Mouse (Mus musculus) ES-E14 (cell line): ENCODE measurements around the gene Cacna1e. TPM values are rescaled to one million over a fixed set of nuclear protein-coding genes. Genes with fewer than 3 reads are reported as not detected.

Experiments
- DNase-seq: peaks from one replicate; pipeline ENCODE4 v3.0.0-alpha.2; 2013; ENCODE audit warnings: low read depth, low spot score
- H3K27ac ChIP-seq: 2 replicates; pipeline ENCODE4 v1.5.1; 2012; ENCODE audit warnings: low read depth, mild to moderate bottlenecking, low read length, moderate library complexity, mixed read lengths; ENCODE audit not compliant: poor library complexity, insufficient read depth, severe bottlenecking
- H3K36me3 ChIP-seq: 2 replicates; pipeline ENCODE4 v1.6.1; 2012; ENCODE audit warnings: mild to moderate bottlenecking, low read length, moderate library complexity, mixed read lengths; ENCODE audit not compliant: control insufficient read depth, poor library complexity, insufficient read depth, severe bottlenecking
- H3K4me1 ChIP-seq, 2 experiments: fragments of 150-350 bp in 1 of 2; sonication (generic) in 1 of 2; 2 replicates each; pipeline ENCODE4 v1.6.1; 2012; ENCODE audit warnings: low read length in 2 of 2, mild to moderate bottlenecking in 1 of 2, mixed read lengths in 1 of 2; ENCODE audit not compliant: control insufficient read depth in 2 of 2, insufficient read depth in 2 of 2, poor library complexity in 1 of 2
- H3K4me3 ChIP-seq, 2 experiments: fragments of 150-350 bp in 1 of 2; sonication (generic) in 1 of 2; 2 replicates each; pipeline ENCODE4 v1.5.1; 2012; ENCODE audit warnings: low read length in 2 of 2, low read depth in 1 of 2, mild to moderate bottlenecking in 1 of 2, mixed read lengths in 1 of 2; ENCODE audit not compliant: insufficient read depth in 1 of 2, poor library complexity in 1 of 2, severe bottlenecking in 1 of 2
- H3K9ac ChIP-seq: 2 replicates; pipeline ENCODE4 v1.6.1; 2012; ENCODE audit warnings: low read depth, mild to moderate bottlenecking, low read length, mixed read lengths; ENCODE audit not compliant: poor library complexity, insufficient read depth, severe bottlenecking
- H3K9me3 ChIP-seq: fragments of 150-350 bp; sonication (generic); 2 replicates; pipeline ENCODE4 v1.6.1; 2012; ENCODE audit warnings: low read depth, mild to moderate bottlenecking, low read length; ENCODE audit not compliant: control insufficient read depth, insufficient read depth
- CHD2 ChIP-seq: IDR thresholded peaks from 2 replicates; pipeline ENCODE4 v1.6.1; 2014; ENCODE audit warnings: mild to moderate bottlenecking, low read depth, low read length, inconsistent platforms
- HCFC1 ChIP-seq: IDR thresholded peaks from 2 replicates; pipeline ENCODE4 v1.6.1; 2012; ENCODE audit warnings: low read length, inconsistent platforms, borderline replicate concordance; ENCODE audit not compliant: insufficient read depth
- MAFK ChIP-seq: IDR thresholded peaks from 2 replicates; pipeline ENCODE4 v1.6.1; 2014; ENCODE audit warnings: mild to moderate bottlenecking, low read depth, low read length, inconsistent platforms; ENCODE audit not compliant: insufficient read depth
- ZC3H11A ChIP-seq: IDR thresholded peaks from 2 replicates; pipeline ENCODE4 v1.6.1; 2012; ENCODE audit warnings: low read depth, mild to moderate bottlenecking, inconsistent platforms, low read length, borderline replicate concordance
- ZNF384 ChIP-seq: IDR thresholded peaks from 2 replicates; pipeline ENCODE4 v1.6.1; 2012; ENCODE audit warnings: low read depth, low read length, inconsistent platforms
- in situ Hi-C, 2 experiments: fragments of 600-800 bp; cut with MboI; formaldehyde crosslinking; loops; one replicate each; pipeline ENCODE4 v1.15.1; 2025; ENCODE audit warnings: low sequenced_read_pairs in 2 of 2, inconsistent platforms in 1 of 2; ENCODE audit not compliant: unreplicated experiment in 2 of 2
- total RNA-seq: library from RNA; depleted of rRNA; stranded (reverse); fragments of 300-350 nt; gene quantifications from 2 replicates; pipeline ENCODE4 v1.2.3, GENCODE M21; 2012

The Cacna1e gene
- total RNA-seq, 1 experiment, result 0.31 TPM

- Histone ChIP-seq H3K4me1 (no peaks in the 10 kb centered on the region), H3K9me3 (no peaks in the 10 kb centered on the region), H3K9ac (no peak overlapping the region), H3K4me3 (no peak overlapping the region), H3K36me3 (no peaks in the 10 kb centered on the region), H3K27ac (no peak overlapping the region)
- TF ChIP-seq ZC3H11A (no peak), HCFC1 (no peak), MAFK (no peak), CHD2 (no peak), ZNF384 (no peak)
- in situ Hi-C loops, result no loop called here
- DNase-seq, result no peak
Observed at GRCm38 (mm10) chr1:154805742-154806141, 78.6 kb downstream of the Cacna1e start.

DNA sequence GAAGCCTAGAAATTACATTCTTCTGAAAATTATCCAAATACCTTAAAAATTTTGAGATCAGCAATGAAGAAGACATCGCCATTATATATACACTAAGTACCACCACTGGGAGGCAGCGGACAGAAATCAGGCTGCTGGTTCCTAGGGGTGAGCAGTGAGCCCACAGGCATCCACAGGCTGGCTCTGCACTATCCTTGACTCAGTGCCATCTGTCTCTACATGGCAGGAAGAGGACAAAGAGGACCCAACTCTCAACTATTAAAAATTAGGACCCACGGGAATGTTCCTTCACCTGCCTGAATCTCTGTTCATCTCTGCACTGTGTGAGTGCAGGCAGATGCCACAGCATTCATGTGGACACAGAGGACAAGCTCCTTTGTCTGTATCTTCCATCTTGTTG is 79.3 kb downstream of the Cacna1e start:
- H3K4me3 ChIP-seq, result no peak overlapping the region
- no peaks in the 10 kb centered on the region for H3K36me3 ChIP-seq
- H3K9me3 ChIP-seq, result no peaks in the 10 kb centered on the region
- H3K9ac ChIP-seq, result no peak overlapping the region
- no peaks in the 10 kb centered on the region for H3K4me1 ChIP-seq
- no peak for TF ChIP-seq ZNF384
- TF ChIP-seq CHD2, result no peak
- TF ChIP-seq HCFC1, result no peak
- TF ChIP-seq ZC3H11A, result no peak
- TF ChIP-seq MAFK, result no peak
- H3K27ac ChIP-seq, result no peak overlapping the region
- DNase-seq, result no peak
- in situ Hi-C loops, result no loop called here

DNA sequence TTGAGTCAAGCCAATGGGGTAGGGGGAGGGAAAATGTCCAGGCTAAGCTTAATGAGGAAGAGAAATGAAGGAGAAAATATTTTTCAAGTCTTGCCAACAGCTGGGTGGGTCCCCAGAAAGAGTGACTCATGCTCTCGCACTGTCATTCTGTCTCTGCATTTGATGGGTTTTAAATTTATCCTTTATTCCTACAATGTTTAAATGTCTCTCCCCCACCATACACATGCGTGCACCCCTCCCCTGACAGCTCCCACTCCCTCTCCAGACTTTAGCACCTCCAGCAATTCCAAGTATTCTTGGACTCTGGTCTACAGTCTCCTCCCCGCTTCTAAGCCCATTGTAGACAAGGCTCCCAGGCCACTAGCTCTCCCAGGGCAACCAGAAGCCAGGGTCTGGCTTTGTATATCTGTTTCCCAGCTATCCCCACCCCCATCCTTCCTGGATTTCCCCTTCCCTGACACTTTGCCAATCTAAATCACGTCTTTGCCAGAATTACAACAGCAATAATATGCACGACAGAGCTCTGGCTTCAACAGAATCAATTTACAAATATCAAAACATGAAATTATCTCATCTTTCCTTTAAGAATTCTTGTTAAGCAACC is 81.9 kb downstream of the Cacna1e start:
- Histone ChIP-seq H3K36me3 (no peaks in the 10 kb centered on the region), H3K9ac (no peak overlapping the region), H3K4me1 (no peaks in the 10 kb centered on the region), H3K9me3 (no peaks in the 10 kb centered on the region), H3K4me3 (no peak overlapping the region), H3K27ac (no peak overlapping the region)
- in situ Hi-C loops, result no loop called here
- TF ChIP-seq ZNF384 (no peak), ZC3H11A (no peak), CHD2 (no peak), MAFK (no peak), HCFC1 (no peak)
- no peak for DNase-seq

- no peak overlapping the region for H3K27ac ChIP-seq
- in situ Hi-C loops, result loop anchor here in 1 of 2 experiments (25.0 kb wide), 1 partner anchor 413 kb away; no protein-coding TSS in a partner anchor
- peak overlapping the region; percentile 49; the same call in 1 of the 2 replicates for H3K9ac ChIP-seq
- H3K36me3 ChIP-seq, result no peaks in the 10 kb centered on the region
- no peaks in the 10 kb centered on the region for H3K4me1 ChIP-seq
- TF ChIP-seq CHD2 (no peak), ZC3H11A (no peak), MAFK (no peak), ZNF384 (no peak), HCFC1 (no peak)
- no peaks in the 10 kb centered on the region for H3K9me3 ChIP-seq
- no peak for DNase-seq
- H3K4me3 ChIP-seq, result peak overlapping the region; percentile 11 to 54; a peak in 2 of 4 replicates
Observed at GRCm38 (mm10) chr1:154799257-154799656, 85.0 kb downstream of the Cacna1e start.

GRCm38 (mm10) chr1:154798771-154799170 is 85.5 kb downstream of the Cacna1e start:
- Histone ChIP-seq H3K9ac (no peak overlapping the region), H3K4me1 (no peaks in the 10 kb centered on the region), H3K9me3 (no peaks in the 10 kb centered on the region), H3K27ac (no peak overlapping the region), H3K4me3 (no peak overlapping the region; a peak in 1 of 4 replicates), H3K36me3 (no peaks in the 10 kb centered on the region)
- in situ Hi-C loops, result loop anchor here in 1 of 2 experiments (25.0 kb wide), 1 partner anchor 414 kb away; no protein-coding TSS in a partner anchor
- TF ChIP-seq CHD2, result no peak
- TF ChIP-seq ZC3H11A, result no peak
- TF ChIP-seq ZNF384, result no peak
- no peak for TF ChIP-seq HCFC1
- no peak for TF ChIP-seq MAFK
- no peak for DNase-seq
